Mouse (Mus musculus) right cerebral cortex, postnatal 4 days (tissue): ENCODE results near the gene Nek2.

Experiments used
- DNase-seq: peaks from one replicate; pipeline ENCODE4 v3.0.0-alpha.2; 2022

Nek2 gene

DNA sequence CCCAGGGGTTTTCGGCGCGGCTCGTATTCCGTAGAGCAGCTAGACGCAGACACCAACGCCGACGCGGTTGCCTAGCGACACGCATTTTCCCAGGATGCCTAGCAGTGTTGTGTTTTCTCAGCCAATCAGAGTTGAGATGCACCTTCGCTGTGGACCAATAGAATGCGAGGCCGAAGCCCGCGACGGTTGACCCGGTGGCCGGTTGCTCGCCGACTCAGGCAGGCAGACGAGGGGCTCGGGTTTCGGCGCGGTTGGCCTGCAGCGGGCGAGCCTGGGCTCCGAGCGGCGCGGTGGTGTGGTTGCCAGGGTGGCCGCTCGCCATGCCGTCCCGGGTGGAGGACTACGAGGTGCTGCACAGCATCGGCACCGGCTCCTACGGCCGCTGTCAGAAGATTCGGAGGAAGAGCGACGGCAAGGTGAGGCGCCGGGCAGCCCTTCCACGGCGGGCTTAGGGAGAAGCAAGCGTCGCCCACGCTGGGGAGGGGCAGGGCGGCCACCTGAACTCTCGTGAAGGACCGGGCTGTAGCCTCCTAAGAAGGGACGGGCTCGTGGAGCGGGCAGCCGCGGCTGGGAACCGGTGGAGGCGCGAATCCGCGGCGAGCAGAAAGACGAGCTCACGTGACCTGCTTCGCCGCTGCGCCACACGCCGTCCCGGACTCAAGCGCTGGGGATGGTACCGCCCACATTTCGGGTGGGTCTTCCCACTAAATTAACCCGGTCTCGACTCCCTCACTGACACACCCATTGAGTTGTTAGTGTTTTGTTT, at the start of gene Nek2:
Gene Nek2, plus strand, starts transcription at position 119 of the 766 bp plus-strand sequence.
- DNase-seq, result peak; percentile 95

GRCm38 (mm10) chr1:191774106-191774505, 47.1 kb upstream of the Nek2 start:
- no peak for DNase-seq

DNA sequence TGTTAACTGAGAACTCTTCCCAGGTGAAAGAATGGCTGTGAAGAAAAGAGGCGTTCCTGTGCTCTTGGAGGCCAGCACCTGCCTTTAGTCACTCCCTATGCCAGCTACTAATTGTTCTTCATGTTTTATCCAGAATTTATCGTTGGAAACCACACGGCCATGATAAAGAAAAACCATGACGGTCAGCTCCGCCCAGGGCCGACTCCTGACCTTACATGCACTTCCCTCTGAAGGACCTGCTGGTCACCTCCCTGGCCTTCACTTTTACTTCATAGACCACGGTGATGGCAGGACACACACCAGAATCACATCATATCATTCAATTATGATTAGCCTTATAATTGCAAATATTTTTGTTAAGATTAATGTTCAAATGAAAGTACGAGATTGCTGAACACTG, 46.1 kb upstream of the Nek2 start:
- DNase-seq, result no peak

- DNase-seq, result no peak
These were observed 43.7 kb upstream of the Nek2 start for GRCm38 (mm10) chr1:191777521-191777920.

DNA sequence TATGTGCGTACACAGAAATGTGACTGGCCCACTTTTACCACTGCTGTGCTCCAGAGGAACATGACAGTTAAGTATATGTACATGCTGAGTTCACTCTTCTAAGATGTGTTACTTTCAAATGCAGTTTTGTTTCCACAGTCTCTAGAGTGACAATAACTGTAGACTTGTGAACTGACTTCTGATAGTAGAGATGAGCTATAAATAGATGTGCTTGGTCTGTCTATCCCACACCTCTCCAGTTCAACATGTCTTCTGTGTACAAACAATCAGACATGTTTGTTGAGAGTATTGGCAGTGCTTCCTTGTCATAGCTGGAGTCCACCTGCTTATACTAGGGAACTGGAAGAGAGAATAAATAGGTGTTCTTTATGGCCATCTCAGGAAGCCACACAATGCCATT, 40.8 kb upstream of the Nek2 start:
- no peak for DNase-seq

GRCm38 (mm10) chr1:191785108-191785507, 36.1 kb upstream of the Nek2 start:
- no peak for DNase-seq

DNA sequence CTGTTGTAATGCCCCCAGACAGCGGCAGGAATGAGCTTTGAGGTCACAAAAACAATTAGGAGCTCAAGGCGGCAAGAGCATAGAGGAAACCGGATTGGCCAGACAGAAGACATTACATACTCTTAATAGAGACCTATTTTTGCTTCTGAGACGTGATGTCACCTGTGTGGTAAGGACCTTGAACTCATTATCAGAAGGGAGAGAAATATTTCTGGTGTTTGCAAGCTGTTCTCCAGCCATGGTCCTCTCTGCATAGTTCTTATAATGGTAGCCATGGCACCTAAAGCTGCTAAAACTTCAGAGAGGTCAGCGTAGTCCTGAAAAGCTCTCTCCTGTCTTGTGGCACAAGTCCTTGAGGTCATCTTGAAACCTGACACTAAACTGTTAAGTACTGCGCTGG, 35.0 kb upstream of the Nek2 start:
- no peak for DNase-seq

DNA sequence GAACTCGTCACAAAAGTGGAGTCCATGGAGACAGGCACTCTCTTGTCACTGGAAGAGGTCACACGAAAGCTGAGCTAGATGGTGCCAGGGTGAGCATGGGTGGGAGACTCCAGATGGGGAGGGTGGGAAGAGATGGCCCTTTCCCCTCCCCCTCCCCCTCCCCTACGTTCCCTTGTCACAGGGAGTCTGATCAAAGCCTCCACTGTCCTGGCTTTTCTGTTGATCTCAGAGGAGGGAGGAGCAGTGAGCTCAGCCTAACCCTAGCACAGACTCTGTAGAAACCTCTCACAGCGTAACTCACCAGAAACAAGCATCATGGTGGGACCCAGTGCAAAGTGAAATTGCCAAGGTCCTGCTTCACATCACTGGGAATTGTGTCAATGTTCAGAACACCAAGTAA, 33.9 kb upstream of the Nek2 start:
- no peak for DNase-seq

DNA sequence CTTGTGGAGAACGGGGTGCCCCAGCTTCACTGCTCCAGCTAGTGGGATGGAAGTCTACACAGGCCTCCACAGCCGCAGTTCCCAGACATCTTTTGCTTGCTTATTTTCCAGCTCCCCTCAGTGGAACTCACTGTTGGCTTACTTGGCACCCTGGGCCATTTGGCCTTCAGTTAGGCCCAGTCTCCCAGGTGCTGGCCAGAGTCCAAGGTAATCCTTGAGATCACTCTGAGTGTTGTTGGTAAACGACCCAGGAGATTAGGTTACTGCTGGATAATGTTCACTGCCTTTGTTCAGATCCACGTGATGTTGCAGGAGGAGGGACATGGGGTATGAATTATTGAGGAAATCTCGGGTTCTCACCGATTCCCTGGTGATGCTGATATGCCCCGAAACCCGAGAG, 28.3 kb upstream of the Nek2 start:
- DNase-seq, result no peak

DNA sequence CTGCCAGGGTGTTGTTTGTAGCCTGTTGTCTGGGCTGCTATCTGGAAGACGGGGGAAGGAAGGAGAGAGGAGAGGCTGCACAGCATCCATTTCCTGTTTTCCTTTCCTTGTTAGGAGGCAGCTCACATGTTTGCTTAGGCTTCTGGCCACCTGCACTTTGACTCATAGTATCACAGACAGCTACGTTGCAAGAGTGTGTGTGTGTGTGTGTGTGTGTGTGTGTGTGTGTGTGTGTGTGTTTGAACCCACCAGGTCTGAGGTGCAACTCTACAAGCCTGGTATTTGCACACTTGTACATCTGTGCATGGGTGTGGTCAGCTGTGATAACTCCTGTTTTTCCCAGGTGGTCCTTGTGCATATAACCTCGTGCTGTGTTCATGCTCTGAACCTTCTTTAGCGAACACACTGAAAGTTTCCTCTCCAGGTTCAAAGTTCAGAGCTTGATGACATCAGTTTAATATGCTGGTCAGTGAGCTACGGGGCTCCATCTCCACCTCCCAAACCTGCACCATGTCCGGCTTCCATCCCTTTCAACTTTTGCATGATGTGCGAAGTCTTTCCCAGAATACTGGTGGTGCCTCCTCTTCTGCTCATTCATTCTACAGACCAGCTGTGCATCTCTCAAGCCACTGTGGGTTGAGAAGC, 27.2 kb upstream of the Nek2 start:
- DNase-seq, result no peak

DNA sequence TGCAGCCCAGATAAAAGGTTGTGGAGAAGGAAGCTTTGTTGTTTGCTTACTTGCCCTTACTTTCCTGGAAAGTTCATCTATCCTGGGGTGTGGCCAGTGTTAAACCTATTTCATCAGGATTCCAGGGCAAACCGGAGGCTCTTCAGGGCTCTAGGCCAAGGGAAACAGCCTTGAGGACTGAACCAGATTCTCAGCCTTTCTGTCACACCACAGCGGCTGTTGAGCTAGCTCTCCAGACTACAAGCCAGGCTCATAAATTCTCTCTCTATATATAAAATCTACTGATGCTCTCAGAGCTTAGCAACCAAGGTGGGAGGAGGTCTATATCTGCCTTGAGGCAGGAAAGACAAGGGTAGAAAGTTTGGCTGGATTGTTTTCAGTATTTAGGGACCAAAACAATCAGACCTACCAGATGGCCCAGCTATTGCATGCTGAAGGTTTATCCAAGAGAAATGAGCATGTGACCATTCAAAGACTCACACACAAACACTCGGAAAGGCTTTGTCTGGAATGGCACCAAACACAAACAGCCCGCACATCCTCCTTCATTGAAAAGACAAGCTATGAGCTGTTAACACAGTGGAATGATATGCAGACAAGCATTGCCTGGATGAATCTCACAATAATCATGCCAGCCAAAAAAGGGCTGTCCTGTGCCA, 24.9 kb upstream of the Nek2 start:
- DNase-seq, result no peak

GRCm38 (mm10) chr1:191802093-191802819, 19.0 kb upstream of the Nek2 start:
- no peak for DNase-seq

DNA sequence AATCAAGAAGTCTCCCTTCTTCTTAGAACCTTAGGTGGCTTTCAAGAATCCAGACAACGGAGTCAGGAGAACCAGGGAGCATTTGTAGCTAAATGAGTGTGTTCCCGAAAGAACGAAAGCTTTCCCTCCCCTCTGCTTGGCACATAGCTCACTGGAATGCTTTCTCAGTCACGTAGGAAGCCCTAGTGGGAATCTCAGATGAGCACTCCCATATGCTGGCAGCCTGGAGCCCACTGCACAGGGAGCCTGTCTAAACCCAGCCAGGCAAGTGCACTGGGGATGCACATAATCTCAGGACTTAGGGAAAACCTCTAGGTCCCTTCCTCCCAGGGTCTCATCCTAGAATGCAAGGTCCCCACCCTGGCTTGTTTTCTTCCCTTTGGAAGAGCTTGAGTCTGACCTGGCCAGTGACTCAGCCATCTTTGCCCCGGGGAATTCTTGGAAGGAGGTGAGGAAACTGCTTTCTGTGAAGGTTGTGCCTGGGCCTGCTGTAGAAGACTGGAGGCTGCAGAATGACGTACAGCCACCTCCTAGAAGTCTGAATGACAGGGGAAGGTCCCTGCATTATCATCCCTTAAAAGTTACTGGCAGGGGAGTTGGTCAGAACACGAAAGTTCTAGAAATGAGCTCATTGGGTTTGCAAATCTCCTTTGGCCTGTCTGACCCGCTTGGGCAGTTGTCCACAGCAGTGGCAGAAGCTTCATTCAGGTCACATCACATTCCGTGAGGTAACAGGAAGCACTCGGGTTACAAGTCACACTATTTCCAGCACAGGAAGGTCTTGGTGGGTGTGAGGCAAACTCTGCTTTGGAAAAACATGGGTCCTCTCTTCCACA, 18.2 kb upstream of the Nek2 start:
- DNase-seq, result no peak

- DNase-seq, result no peak
These were observed 16.5 kb upstream of the Nek2 start for GRCm38 (mm10) chr1:191804747-191805146.

- DNase-seq, result no peak
These were observed 15.5 kb upstream of the Nek2 start for GRCm38 (mm10) chr1:191805788-191806187.

GRCm38 (mm10) chr1:191806740-191807139, 14.5 kb upstream of the Nek2 start:
- DNase-seq, result no peak

- no peak for DNase-seq
These were observed 13.3 kb upstream of the Nek2 start for GRCm38 (mm10) chr1:191807979-191808378.

- peak; percentile 74 for DNase-seq
These were observed 12.5 kb upstream of the Nek2 start for GRCm38 (mm10) chr1:191808688-191809223.

DNA sequence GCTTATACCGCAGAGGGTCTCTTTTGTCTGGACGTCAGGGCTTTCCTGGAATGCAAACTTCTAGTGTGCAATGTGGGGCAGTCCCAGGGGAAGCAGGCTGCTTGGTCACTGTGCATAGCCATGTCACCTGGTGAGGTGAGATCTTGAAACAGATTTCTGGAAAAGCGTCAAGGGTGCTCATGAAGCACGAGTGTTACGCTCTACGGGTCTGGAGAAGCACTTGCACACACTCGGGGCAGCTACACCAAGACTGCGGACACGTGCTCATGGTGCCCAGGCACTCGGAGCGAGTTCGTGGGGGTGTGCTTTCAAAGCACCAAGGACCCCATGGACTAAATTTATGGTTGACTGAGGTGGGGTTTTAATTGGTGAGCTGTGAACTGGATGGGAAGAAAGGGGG, 9.5 kb upstream of the Nek2 start:
- no peak for DNase-seq

- DNase-seq, result no peak
These were observed 8.1 kb upstream of the Nek2 start for GRCm38 (mm10) chr1:191812949-191813691.

- DNase-seq, result no peak
These were observed 7.0 kb upstream of the Nek2 start for GRCm38 (mm10) chr1:191814240-191814639.
